Mouse (Mus musculus) cerebellum, adult 2 months (tissue): Measurements from ENCODE around the gene Plxnc1. TPM values are rescaled to one million over a fixed set of nuclear protein-coding genes. Genes with fewer than 3 reads are reported as not detected.

Experiments
- DNase-seq, 2 experiments: peaks; one replicate each; pipeline ENCODE4 v3.0.0; 2021
- H3K27ac ChIP-seq: fragments of 200-500 bp; 2 replicates; pipeline ENCODE4 v1.5.1; 2012; ENCODE audit warnings: low read length, control low read depth, inconsistent platforms; ENCODE audit not compliant: insufficient read depth
- H3K27me3 ChIP-seq: fragments of 200-500 bp; 2 replicates; pipeline ENCODE4 v1.6.1; 2012; ENCODE audit warnings: inconsistent platforms, mild to moderate bottlenecking, low read length, moderate library complexity; ENCODE audit not compliant: control insufficient read depth, insufficient read depth
- H3K4me1 ChIP-seq: fragments of 200-500 bp; 2 replicates; pipeline ENCODE4 v1.6.1; 2011; ENCODE audit warnings: low read length; ENCODE audit not compliant: control insufficient read depth, insufficient read depth
- H3K4me3 ChIP-seq: fragments of 200-500 bp; replicated peaks from 2 replicates; pipeline ENCODE3; 2011; ENCODE audit warnings: mild to moderate bottlenecking, low read depth, low read length, control low read depth; ENCODE audit not compliant: insufficient read depth
- CTCF ChIP-seq: fragments of 200-500 bp; IDR thresholded peaks from 2 replicates; pipeline ENCODE4 v1.5.1; 2011; ENCODE audit warnings: low read depth, mild to moderate bottlenecking, control low read depth, low read length, moderate library complexity, borderline replicate concordance; ENCODE audit not compliant: insufficient read depth
- POLR2A ChIP-seq: fragments of 200-500 bp; IDR thresholded peaks from 2 replicates; pipeline ENCODE4 v1.6.1; 2011; ENCODE audit warnings: low read length, control low read depth, borderline replicate concordance; ENCODE audit not compliant: insufficient read depth
- WGBS: fragments of 180-500 bp; shearing (Covaris S2); methylation state at CpG from one replicate; pipeline ENCODE4 v1.1.7; 2018; 5-methylcytosine and 5-hydroxymethylcytosine counted together
- polyA plus RNA-seq: library from polyadenylated mRNA; depleted of rRNA; stranded (reverse); fragments of >200 nt; gene quantifications from 2 replicates; pipeline ENCODE4 v1.2.3, GENCODE M21; 2012

The Plxnc1 gene
- polyA plus RNA-seq, 1 experiment, result 8.2 TPM

DNA sequence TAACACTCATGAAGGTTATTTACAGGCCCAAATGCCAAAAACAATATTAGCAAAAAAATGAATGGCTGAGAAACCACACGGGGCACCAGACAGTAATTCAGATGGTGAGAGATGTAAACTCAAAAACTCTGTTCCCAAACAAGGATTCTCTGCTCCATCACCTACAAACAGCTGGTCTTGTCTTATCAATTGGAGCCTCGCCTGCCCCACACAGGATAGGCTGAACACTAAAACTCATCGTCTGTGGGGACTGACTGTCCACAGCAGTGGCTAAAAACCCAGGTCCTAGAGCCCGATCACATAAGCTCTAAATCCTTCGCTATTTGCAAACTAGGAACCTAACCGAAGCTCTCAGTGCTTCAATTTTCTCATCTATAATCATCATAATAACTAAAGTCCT, 6.3 kb downstream of the Plxnc1 start:
- Histone ChIP-seq H3K27me3 (no peaks in the 10 kb centered on the region; the same call in 1 of the 2 replicates), H3K27ac (no peak overlapping the region), H3K4me3 (no peak overlapping the region), H3K4me1 (peaks cover 7% of the 10 kb centered on the region)
- TF ChIP-seq POLR2A (no peak), CTCF (no peak)
- no peak for DNase-seq
- 90% methylated on average over 6 of the region's 6 CpGs for WGBS

DNA sequence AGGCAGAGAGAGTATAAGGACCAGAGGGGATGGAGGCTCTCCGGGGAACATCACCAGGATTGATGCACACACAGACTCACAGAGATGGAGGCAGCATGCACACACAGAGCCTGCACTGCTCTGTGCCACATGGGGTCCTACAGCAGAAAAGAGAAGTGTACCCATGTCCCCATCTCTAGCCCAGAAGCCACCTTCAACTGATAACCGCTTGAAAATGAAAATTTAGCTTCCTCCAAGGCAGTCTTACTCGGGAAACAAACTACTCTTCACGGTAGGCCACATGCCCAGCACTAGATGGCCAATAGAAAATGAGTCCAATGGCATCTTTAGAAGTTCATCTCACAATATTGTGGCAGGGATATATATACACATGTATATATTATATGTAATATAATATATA, 9.4 kb downstream of the Plxnc1 start:
- DNase-seq, result no peak
- H3K27me3 ChIP-seq, result no peaks in the 10 kb centered on the region
- H3K27ac ChIP-seq, result no peak overlapping the region
- 82% methylated on average over 4 of the region's 4 CpGs for WGBS
- no peak overlapping the region for H3K4me3 ChIP-seq
- H3K4me1 ChIP-seq, result peaks cover 3% of the 10 kb centered on the region
- TF ChIP-seq CTCF (no peak), POLR2A (no peak)

DNA sequence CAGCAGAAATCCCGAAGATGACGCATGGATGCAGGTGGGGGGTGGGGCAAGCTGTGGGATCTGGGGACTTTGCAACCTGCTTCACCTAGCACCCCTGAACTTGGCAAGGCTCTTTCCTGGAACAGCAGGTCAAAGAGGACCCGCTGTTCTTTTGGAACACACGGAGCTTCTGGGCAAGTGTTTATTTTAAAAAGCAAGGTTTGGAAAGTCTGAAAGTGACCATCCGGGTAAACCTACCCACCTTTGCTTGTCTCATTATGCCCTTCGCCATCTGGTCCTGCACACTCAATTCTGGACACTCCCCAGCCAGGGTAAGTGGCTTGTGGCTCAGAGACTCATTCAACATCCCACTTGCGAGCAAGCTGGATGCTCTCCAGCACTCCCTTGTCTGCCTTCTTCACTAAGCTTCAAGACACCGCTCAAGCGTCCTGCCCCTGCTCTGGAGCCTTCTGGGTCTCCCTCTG, 10.5 kb downstream of the Plxnc1 start:
- H3K4me1 ChIP-seq, result peaks cover 3% of the 10 kb centered on the region
- WGBS, result 7% methylated on average over 9 of the region's 9 CpGs
- no peak for TF ChIP-seq POLR2A
- TF ChIP-seq CTCF, result no peak
- no peaks in the 10 kb centered on the region for H3K27me3 ChIP-seq
- peak; percentile 76 to 81 for DNase-seq
- H3K4me3 ChIP-seq, result peak overlapping the region; percentile 9
- H3K27ac ChIP-seq, result no peak overlapping the region

DNA sequence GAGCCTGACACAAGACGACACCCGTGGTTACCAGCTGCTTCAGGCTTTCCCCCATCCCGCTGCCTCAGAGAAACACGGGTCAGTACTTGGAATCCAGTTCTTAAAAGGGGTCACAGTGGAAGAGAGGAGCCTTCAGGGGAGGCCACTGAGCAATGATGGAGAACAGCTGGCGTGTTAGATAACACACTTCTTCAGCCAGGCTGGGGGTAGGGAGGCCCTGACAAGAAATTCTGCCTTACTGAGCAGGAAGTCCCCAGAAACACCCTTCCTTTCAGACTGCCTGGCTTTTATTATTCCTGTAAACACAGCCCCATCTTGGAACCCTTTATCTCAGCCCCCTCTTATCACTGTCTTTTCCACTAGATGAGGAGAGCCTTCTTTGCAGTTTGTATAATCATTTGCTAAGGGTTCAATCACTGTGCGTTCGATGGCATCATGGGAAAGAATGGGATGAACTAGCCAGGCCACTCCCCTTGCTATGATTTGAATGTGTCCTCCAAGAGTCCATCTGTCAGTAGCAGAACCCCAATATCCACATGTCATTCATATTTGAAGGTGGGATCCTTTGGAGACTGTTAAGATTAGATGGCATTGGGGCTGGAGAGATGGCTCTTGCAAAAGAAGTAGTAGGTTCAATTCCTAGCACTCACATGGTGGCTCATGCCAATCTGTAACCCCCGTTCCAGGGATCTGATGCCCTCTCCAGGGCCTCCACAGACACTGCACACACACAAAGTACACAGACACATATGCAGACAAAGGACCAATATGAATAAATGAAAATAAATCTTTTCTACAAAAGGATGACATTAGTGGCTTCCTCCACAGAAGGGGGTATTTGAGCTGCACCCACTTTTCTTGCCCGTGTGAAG, 12.4 kb downstream of the Plxnc1 start:
- H3K4me3 ChIP-seq, result no peak overlapping the region
- H3K4me1 ChIP-seq, result peaks cover 3% of the 10 kb centered on the region
- TF ChIP-seq POLR2A (no peak), CTCF (no peak)
- no peaks in the 10 kb centered on the region for H3K27me3 ChIP-seq
- 63% methylated on average over 9 of the region's 9 CpGs for WGBS
- peak in 1 of 2 experiments; percentile 29 for DNase-seq
- no peak overlapping the region for H3K27ac ChIP-seq

DNA sequence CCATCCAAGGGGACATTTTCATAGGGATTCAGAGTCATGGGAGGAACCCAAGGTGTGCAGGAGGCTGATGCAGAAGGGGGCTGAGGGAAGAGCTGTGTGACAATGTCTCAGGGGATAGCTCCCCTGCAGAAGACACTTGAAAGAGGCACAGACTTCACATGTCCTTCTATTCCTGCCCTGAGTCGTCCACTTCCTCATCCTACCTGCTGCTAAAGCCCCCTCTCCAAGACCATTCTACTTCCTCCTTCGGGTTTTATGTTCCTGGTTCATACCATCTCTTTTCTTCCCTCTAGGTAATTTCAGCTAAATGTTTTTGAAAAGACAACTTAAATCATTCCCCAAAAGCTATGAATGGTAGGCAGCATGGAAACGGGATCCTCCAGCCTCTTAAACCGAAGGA, 16.5 kb downstream of the Plxnc1 start:
- TF ChIP-seq POLR2A, result no peak
- no peak for TF ChIP-seq CTCF
- WGBS, result 95% methylated on average over 4 of the region's 4 CpGs
- Histone ChIP-seq H3K4me1 (peaks cover 3% of the 10 kb centered on the region), H3K27ac (no peak overlapping the region), H3K27me3 (no peaks in the 10 kb centered on the region), H3K4me3 (no peak overlapping the region)
- no peak for DNase-seq

DNA sequence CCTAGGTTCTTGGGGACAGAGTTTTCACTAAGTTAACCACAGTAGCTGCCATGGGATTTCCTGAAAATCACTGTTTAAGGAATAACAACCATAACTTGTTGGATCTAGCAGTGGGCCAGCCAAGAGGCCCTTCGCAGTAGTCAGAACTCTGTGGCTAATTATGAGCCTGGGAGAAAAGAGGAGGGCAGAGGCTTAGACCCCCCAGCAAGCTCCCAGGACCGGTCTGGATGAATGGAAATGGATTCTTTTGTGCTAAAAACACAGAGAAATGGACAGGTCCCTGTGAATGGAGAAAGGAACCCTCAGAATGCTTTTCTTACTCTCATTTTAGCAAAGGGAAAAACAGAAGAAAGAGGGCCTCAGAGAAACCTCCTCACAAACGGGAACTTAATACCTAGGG, 18.3 kb downstream of the Plxnc1 start:
- H3K4me3 ChIP-seq, result no peak overlapping the region
- DNase-seq, result no peak
- H3K27me3 ChIP-seq, result no peaks in the 10 kb centered on the region
- WGBS, result 61% methylated on average over 3 of the region's 3 CpGs
- no peak overlapping the region for H3K27ac ChIP-seq
- H3K4me1 ChIP-seq, result peaks cover 3% of the 10 kb centered on the region; the same call in 1 of the 2 replicates
- TF ChIP-seq POLR2A (no peak), CTCF (no peak)

DNA sequence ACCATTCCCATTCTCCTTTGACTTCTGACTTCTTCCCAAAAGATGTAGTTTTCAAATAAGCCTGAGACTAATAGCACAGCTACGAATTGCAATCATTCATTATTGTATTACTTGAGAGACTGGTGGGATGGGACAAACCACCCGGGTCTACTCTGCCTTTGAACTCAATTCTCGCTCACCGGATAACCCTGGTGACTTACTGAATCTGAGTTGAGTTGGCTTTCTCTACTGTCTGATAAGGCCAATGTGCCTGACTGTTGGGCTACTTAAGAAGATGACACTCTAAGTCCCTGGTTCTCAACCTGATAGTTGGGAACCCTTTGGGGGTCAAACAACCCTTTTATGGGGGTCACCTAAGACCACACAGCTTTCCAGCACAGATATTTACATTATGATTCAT, 19.8 kb downstream of the Plxnc1 start:
- WGBS, result 90% methylated on average over 4 of the region's 4 CpGs
- DNase-seq, result no peak
- Histone ChIP-seq H3K4me3 (no peak overlapping the region), H3K4me1 (peaks cover 3% of the 10 kb centered on the region; the same call in 1 of the 2 replicates), H3K27ac (no peak overlapping the region), H3K27me3 (no peaks in the 10 kb centered on the region)
- TF ChIP-seq CTCF (no peak), POLR2A (no peak)

DNA sequence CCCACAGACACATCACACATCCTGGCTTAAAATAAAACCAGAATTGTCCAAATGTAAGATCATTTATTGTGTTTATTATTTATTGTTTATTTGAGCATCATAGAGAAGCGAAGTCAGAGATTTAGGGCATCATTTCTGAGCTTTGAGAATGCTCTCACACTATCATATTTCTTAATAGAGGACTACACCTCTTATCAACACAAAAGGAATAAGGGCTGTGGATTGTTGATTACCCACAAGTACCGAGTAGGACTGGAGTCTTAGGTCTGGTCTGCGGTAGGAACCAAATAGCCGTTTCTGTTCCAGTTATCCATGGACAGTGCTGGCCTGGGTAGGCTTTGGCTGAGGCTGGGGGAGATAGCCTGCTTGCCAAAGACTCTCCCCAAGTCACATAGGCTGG, 20.2 kb downstream of the Plxnc1 start:
- no peak overlapping the region for H3K27ac ChIP-seq
- H3K4me1 ChIP-seq, result peaks cover 3% of the 10 kb centered on the region; the same call in 1 of the 2 replicates
- no peaks in the 10 kb centered on the region for H3K27me3 ChIP-seq
- 70% methylated on average over 4 of the region's 4 CpGs for WGBS
- H3K4me3 ChIP-seq, result no peak overlapping the region
- TF ChIP-seq POLR2A (no peak), CTCF (no peak)
- no peak for DNase-seq
